Mouse (Mus musculus) adipocyte (in vitro differentiated cells): ENCODE measurements at regions not wholly inside any gene's neighbourhood (a gene's known extent, or its start where the extent isn't known, plus 50 kb on each side); places are given as distances from the start of the nearest gene placed in this dataset.

Experiments
- DNase-seq: peaks from one replicate; pipeline ENCODE4 v3.0.0-alpha.2; 2016; ENCODE audit warnings: low spot score

GRCm38 (mm10) chrX:13224902-13225301 is 55.9 kb upstream of the Ddx3x start:
- DNase-seq = peak; percentile 39

GRCm38 (mm10) chrX:13226429-13226828 is 54.3 kb upstream of the Ddx3x start:
- DNase-seq = no peak

- peak; percentile 68 for DNase-seq
Observed at GRCm38 (mm10) chrX:13229891-13230614, 50.7 kb upstream of the Ddx3x start.

- DNase-seq = peak; percentile 92
Observed at GRCm38 (mm10) chrX:13230615-13231179, 50.1 kb upstream of the Ddx3x start.
